Mouse (Mus musculus): ENCODE data around the gene Plekhg6. TPM values are rescaled to one million over a fixed set of nuclear protein-coding genes. Genes with fewer than 3 reads are reported as not detected.
A peak's percentile ranks its signal among the peaks of the same experiment; 100 is the strongest.

Plekhg6 gene
- polyA plus RNA-seq, 1 experiment from 2014 or later = 1.1 TPM

DNA sequence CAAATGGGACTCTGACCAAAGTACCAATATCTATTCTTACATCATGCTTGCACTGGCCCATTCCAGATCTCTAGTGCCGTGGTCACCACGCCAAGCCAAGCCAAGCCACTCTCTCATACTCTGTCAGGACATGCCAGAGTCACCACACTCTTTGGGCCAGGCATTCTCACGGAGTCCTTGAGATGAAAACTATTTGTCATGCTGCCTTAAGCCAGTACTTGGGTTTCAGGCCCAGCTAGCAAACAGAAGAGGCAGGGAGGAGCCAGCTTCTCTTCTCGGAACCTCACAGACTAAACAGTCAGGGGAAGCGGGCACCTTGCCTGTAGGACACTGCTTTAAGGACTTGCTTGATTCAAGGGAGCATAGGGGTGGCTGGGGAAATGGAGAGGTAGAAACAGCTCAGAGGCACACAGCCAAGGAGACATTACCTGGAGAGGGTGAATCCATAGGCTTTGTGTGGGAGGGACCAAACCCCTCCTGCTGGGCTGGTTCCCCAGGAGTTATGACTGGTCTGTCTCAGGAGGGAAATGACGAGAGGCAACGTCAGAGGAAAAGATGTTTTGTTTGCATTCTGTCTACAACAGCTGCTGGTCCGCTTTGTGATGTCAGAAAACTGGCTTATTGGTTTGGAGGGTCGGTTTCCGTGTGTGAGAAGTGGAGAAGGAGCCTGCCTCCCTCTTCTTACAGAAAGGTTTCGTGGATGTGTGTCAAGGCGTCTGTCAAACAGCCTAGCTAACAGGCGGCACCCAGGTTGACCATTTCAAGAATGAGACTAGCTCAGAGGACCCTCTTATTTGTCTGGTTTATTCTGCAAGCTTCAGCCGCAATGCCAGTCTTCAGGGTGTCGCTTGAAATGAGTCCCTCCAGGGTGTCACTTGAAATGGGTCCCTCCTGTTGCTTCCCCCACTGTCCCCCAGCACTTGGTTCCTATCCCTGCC is 61.3 kb downstream of the Plekhg6 start:
- H3K27ac ChIP-seq = no peak overlapping the region

GRCm38 (mm10) chr6:125317077-125317476 is 63.5 kb downstream of the Plekhg6 start:
- no peak overlapping the region for H3K4me2 ChIP-seq
- ATAC-seq (ENCODE audit: insufficient number of reproducible peaks, insufficient read depth, low FRiP score, low TSS enrichment, low read depth) = no peak
- no peak overlapping the region for H3K9ac ChIP-seq
- peaks cover under 1% of the 10 kb centered on the region; the same call in 1 of the 2 replicates for H3K36me3 ChIP-seq
- H3K9me3 ChIP-seq = no peaks in the 10 kb centered on the region
- H3K4me3 ChIP-seq = no peak overlapping the region
- peaks cover 40% of the 10 kb centered on the region for H3K4me1 ChIP-seq
- H3K27me3 ChIP-seq = peaks cover 30% of the 10 kb centered on the region
- 56% methylated on average over 7 of the region's 7 CpGs for WGBS
- no peak overlapping the region for H3K27ac ChIP-seq

More for the DNA sequence above, 61.3 kb downstream of the Plekhg6 start:
- no peak for ATAC-seq (ENCODE audit: insufficient number of reproducible peaks, insufficient read depth, low FRiP score, low TSS enrichment, low read depth)
- H3K27me3 ChIP-seq = peaks cover 45% of the 10 kb centered on the region
- H3K4me3 ChIP-seq = no peak overlapping the region
- 62% methylated on average over 15 of the region's 15 CpGs for WGBS
- no peak overlapping the region for H3K9ac ChIP-seq
- H3K36me3 ChIP-seq = no peaks in the 10 kb centered on the region
- no peaks in the 10 kb centered on the region for H3K9me3 ChIP-seq
- peaks cover 19% of the 10 kb centered on the region for H3K4me1 ChIP-seq
- H3K4me2 ChIP-seq = no peak overlapping the region

- Histone ChIP-seq H3K36me3 (peaks cover 7% of the 10 kb centered on the region; the same call in 1 of the 2 replicates), H3K27ac (no peak overlapping the region), H3K9me3 (no peaks in the 10 kb centered on the region), H3K4me3 (no peak overlapping the region), H3K4me1 (peaks cover 39% of the 10 kb centered on the region), H3K9ac (peak overlapping the region; percentile 81; the same call in 1 of the 2 replicates), H3K4me2 (0 out of 2 replicates have a peak overlapping the region, but pooled peaks have one; percentile 74), H3K27me3 (peaks cover 7% of the 10 kb centered on the region)
- no peak for ATAC-seq (ENCODE audit: insufficient number of reproducible peaks, insufficient read depth, low FRiP score, low TSS enrichment, low read depth)
- 75% methylated on average over 6 of the region's 6 CpGs for WGBS
Measured at GRCm38 (mm10) chr6:125314746-125315145, 65.8 kb downstream of the Plekhg6 start.

DNA sequence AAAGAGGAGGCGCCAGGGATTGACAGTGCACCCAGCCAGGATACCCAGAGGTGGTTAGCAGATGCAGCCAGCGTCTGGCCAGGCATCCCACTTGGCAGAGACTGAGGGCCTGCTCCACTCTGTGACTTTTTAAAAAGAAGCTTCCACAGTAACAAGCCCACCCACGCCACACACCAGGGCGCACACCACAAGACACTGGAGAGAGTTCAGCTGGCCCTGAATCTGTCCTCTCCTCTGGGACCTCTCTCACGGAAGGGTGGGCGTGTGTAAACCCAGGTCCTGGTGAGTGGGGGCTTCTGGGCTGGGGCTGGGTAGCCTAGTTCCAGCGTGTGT is 66.4 kb downstream of the Plekhg6 start:
- Histone ChIP-seq H3K36me3 (peaks cover 7% of the 10 kb centered on the region; the same call in 1 of the 2 replicates), H3K27ac (peak overlapping the region; percentile 16; the same call in 1 of the 2 replicates), H3K9me3 (no peaks in the 10 kb centered on the region), H3K9ac (peak overlapping the region; percentile 81), H3K4me3 (peak overlapping the region; percentile 52), H3K4me2 (peak overlapping the region; percentile 74), H3K4me1 (peaks cover 38% of the 10 kb centered on the region), H3K27me3 (peaks cover 1% of the 10 kb centered on the region; the same call in 1 of the 2 replicates)
- no peak for ATAC-seq (ENCODE audit: insufficient number of reproducible peaks, insufficient read depth, low FRiP score, low TSS enrichment, low read depth)
- WGBS = 54% methylated on average over 7 of the region's 7 CpGs

DNA sequence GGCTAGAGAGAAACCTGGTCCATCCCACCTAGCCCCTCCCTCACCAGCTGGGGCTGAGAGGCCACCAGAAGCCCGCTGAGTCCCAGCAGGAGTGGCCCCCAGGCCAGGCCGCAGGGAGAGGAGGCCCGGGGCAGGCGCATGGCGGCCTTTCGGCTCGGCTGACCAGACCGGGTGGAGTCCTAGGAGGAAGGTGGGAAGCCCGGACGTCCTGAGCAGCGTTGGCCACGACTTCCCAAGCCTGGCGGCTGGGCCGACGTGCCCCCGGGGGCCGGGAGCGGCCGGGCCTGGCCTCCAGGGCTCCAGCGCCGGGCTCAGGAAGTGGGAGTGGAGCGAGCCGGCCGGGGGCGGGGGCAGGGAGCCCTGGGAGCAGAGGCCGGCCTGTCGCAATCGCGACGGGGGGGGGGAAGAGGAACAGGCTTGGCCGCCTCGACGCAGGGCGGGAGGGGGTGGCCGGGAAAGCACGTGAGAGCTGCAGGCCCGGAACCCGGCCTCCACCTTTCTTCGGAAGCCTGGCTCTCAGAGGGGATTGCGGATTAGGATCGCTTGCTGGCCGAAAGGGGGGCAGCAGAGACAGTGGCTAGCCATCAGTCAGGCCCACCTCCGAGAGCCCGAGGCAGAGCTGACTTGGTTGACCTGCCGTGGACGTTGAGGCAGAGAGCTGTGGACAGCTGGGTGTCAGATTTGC is 66.9 kb downstream of the Plekhg6 start, which contains the start of gene Ltbr:
Gene Ltbr, minus strand, starts transcription at position 340 of the 685 bp plus-strand sequence.
- Histone ChIP-seq H3K4me1 (peaks cover 40% of the 10 kb centered on the region), H3K36me3 (peaks cover 7% of the 10 kb centered on the region; the same call in 1 of the 2 replicates), H3K9ac (peak within 1 kb of the TSS; percentile 81), H3K27me3 (no peaks in the 10 kb centered on the region), H3K4me2 (peak within 1 kb of the TSS; percentile 74), H3K27ac (peak within 1 kb of the TSS; percentile 64; the same call in 1 of the 2 replicates), H3K9me3 (no peaks in the 10 kb centered on the region), H3K4me3 (peak within 1 kb of the TSS; percentile 52)
- WGBS = 4% methylated on average over 38 of the region's 46 CpGs
- ATAC-seq (ENCODE audit: insufficient number of reproducible peaks, insufficient read depth, low FRiP score, low TSS enrichment, low read depth) = peak; percentile 68; the same call in 1 of the 2 replicates

Other genes with a start within 250 kb of the Plekhg6 start
- 62.5 and 69.3 TPM in 2 replicates for gene Nop2, start 248.9 kb downstream of the Plekhg6 start, polyA plus RNA-seq (2015; fragmentation: Nextera tagmentation; extraction: Ambion mirVana)
- gene Iffo1, start 235.6 kb downstream of the Plekhg6 start, polyA plus RNA-seq (2015; fragmentation: Nextera tagmentation; extraction: Ambion mirVana) = 15.5 and 17.6 TPM in 2 replicates
- 1,482 and 1,867 TPM in 2 replicates for gene Gapdh, start 214.3 kb downstream of the Plekhg6 start, polyA plus RNA-seq (2015; fragmentation: Nextera tagmentation; extraction: Ambion mirVana)
- 150 and 163 TPM in 2 replicates for gene Ncapd2, start 189.1 kb downstream of the Plekhg6 start, polyA plus RNA-seq (2015; fragmentation: Nextera tagmentation; extraction: Ambion mirVana)
- gene Mrpl51, start 189.0 kb downstream of the Plekhg6 start, polyA plus RNA-seq (2015; fragmentation: Nextera tagmentation; extraction: Ambion mirVana) = 216 and 218 TPM in 2 replicates
- gene Vamp1, start 165.2 kb downstream of the Plekhg6 start, polyA plus RNA-seq (2015; fragmentation: Nextera tagmentation; extraction: Ambion mirVana) = 4.3 and 4.4 TPM in 2 replicates
- gene Tapbpl, start 148.9 kb downstream of the Plekhg6 start, polyA plus RNA-seq (2015; fragmentation: Nextera tagmentation; extraction: Ambion mirVana) = 2.8 and 3.5 TPM in 2 replicates
- 1.7 and 2.8 TPM in 2 replicates for gene Cd27, start 143.8 kb downstream of the Plekhg6 start, polyA plus RNA-seq (2015; fragmentation: Nextera tagmentation; extraction: Ambion mirVana)
- 0.17 and 0.22 TPM in 2 replicates for gene Tuba3a, start 94.8 kb downstream of the Plekhg6 start, polyA plus RNA-seq (2015; fragmentation: Nextera tagmentation; extraction: Ambion mirVana)
- 33.1 TPM in 2 replicates for gene Ltbr, start 66.9 kb downstream of the Plekhg6 start, polyA plus RNA-seq (2015; fragmentation: Nextera tagmentation; extraction: Ambion mirVana)
- 1.3 and 1.5 TPM in 2 replicates for gene Scnn1a, start 60.1 kb downstream of the Plekhg6 start, polyA plus RNA-seq (2015; fragmentation: Nextera tagmentation; extraction: Ambion mirVana)
- gene Tnfrsf1a, start 31.4 kb downstream of the Plekhg6 start, polyA plus RNA-seq (2015; fragmentation: Nextera tagmentation; extraction: Ambion mirVana) = 62.3 and 67.9 TPM in 2 replicates
- 160 and 189 TPM in 2 replicates for gene Cd9, start 114.0 kb upstream of the Plekhg6 start, polyA plus RNA-seq (2015; fragmentation: Nextera tagmentation; extraction: Ambion mirVana)
- 5.0 and 5.4 TPM in 2 replicates for gene Vwf, start 166.0 kb upstream of the Plekhg6 start, polyA plus RNA-seq (2015; fragmentation: Nextera tagmentation; extraction: Ambion mirVana)